Mouse (Mus musculus): ENCODE measurements around the gene Lcp1.

GRCm38 (mm10) chr14:75175781-75176180 is 44.9 kb downstream of the Lcp1 start:
- TF ChIP-seq EP300 (optimal IDR thresholded peaks at IDR 0.05) (no peak), CTCF (IDR thresholded peaks at IDR 0.05; ENCODE audit: low read depth) (no peak)

All from stomach, postnatal 0 days (tissue).